Mouse (Mus musculus) frontal cortex, adult 2 months (tissue): ENCODE measurements around the gene Tarsl2. TPM values are rescaled to one million over a fixed set of nuclear protein-coding genes. Genes with fewer than 3 reads are reported as not detected.

ENCODE experiments used
- DNase-seq, 2 experiments: peaks; one replicate each; pipeline ENCODE4 v3.0.0; 2022; ENCODE audit warnings: low spot score in 1 of 2; ENCODE audit errors: extremely low spot score in 1 of 2
- polyA plus RNA-seq: library from polyadenylated mRNA; depleted of rRNA; stranded (reverse); fragments of >200 nt; gene quantifications from 2 replicates; pipeline ENCODE4 v1.2.3, GENCODE M21; 2012; rRNA removed

Tarsl2 gene
- 17.5 and 18.8 TPM in 2 replicates for polyA plus RNA-seq

DNA sequence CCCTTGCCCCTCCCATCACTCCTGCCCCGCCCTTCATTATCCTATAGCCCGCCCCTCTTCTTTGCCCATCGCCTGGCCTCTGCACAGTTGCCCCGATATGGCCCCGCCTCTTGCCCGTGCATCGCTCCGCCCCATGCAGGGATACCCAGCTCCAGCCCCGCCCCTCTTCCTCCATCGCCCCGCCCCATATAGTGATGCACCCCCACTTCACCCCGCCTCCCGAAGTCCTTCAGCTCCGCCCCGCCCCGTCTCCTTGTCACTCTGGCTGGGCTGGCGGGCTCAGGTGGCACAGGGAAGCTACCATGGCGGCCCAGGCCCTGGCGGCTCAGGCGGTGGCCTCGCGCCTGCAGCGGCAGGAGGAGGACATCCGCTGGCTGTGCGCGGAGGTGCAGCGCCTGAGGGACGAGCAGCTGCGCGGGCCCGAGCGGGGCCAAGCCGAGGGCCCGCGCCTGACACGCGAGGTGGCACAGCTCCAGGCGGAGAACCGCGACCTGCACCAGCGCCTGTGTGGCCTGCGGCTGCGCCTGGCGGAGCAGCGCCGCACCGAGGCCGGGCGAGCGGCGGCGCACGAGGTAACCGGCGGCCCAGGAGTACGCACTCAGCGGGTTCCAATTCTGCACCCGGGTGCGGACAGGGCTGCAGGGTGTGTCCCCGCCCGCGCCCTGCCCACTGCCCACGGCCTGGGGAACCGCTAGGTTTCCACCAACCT is at the start of gene Tarsl2:
Gene Tarsl2, plus strand, starts transcription at position 256 of the 709 bp plus-strand sequence.
- peak; percentile 92 to 96 for DNase-seq

DNA sequence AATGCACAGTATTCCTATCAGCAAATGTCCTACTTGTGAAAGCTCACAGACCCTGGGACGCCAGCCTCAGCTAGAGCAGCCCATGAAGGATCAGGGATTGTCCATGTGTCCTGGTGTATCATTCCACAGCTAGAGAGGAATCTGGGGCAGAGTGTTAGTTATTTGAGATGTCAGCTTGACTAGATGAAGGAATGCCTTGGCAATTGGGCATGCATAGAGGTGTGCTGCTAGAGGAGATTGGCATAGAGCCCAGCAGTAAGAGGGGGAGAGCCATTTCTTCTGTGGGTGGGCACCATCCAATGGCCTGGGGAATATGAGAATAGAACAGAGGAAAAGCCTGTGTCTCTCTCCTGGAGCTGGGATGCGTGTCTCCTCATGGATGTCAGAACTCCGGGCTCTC is 38.6 kb upstream of the Tarsl2 start:
- DNase-seq = peak in 1 of 2 experiments; percentile 23

DNA sequence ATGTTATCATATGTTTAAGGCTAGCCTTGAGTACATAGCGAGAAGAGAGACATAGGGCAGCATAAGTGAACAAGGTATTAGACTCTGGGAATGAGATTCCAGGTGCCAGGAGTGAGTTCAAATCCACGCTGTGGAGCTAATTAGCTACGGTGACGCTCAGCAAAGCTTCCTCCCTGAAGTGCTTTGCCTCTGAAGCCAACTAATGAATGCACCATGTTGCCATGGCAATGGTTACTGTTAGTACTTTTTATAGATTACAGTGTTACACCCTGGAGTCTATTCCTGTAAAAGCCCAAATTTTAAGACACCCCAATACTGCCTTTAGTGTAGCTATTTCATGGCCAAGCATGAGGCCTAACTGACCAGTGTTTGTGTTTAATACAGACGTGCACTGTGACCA is 37.7 kb upstream of the Tarsl2 start:
- peak; percentile 29 to 44 for DNase-seq

DNA sequence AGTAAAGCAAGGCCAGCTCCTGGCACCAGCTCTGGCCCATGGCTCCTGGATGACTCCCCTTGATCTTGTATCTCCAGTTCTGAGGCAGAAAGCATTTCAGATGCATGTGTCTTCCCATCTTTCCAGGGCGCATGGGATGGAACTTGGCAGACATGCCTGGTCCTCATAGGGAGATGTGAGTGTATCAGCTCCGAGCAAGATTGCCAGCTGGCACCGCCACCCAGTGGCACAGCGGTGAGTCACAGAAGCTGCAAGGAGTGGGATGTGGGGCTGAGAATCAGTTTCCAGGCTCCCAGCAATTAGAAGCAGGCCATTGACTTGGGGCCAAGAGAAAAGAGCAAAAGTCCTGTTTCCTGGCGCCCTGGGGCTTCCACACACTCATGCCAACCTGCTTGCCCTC is 34.5 kb upstream of the Tarsl2 start:
- peak; percentile 63 to 87 for DNase-seq

DNA sequence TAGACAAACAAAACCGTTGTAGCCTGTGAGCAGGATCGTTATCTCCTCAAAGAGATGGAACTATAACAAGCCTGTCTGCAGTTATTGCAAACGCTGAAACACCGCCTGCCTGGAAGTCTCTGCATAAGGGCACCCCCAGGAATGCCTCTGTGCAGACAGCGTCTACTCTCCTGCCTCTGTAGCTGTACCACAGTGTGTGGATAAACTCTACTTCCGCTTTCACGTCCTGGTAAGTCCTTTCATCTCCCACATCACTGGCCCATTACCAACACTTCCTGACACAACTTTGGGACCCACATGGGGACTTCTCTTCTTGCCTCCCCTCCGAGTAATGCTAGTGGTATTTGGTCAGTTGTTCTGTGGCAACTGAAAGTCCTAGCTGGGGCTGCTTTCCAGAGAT is 34.0 kb upstream of the Tarsl2 start:
- DNase-seq = no peak

DNA sequence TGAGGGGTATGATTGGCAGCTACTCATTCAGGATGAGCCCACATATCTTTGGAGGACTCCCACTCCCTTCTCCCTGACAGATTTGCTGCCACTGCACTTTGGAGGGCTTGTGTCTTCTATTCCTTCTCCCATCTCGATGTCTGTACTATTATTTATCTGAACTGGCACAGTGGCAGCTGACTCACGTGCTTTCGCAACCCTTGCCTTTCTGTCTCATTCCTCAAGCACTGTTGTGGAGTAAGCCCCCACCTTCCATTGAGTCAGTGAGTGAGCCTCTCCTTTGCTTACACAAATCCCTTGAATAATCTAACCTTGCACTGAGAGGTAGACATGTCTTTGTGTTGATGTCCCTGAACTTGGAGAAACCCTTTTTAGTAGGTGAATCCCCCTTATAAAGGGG is 33.4 kb upstream of the Tarsl2 start:
- DNase-seq = no peak

DNA sequence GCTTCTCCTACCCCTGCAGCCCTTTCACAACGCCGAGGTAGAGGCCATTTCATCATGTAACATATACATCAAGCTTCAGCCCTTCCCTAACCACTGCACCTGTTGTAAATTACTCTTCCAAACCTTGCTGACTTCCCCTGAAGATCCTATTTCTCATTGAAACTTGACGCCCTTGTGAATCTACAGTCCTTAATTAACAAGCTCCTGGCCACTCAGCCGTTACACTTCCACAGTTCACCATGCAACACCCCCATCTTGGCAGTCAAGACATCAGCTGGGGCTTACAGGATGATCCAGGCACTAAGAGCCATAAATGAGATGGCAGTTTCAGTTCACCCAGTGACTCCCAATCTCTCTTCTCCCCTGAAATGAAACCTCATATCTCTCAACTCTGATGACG is 31.0 kb upstream of the Tarsl2 start:
- DNase-seq = no peak

DNA sequence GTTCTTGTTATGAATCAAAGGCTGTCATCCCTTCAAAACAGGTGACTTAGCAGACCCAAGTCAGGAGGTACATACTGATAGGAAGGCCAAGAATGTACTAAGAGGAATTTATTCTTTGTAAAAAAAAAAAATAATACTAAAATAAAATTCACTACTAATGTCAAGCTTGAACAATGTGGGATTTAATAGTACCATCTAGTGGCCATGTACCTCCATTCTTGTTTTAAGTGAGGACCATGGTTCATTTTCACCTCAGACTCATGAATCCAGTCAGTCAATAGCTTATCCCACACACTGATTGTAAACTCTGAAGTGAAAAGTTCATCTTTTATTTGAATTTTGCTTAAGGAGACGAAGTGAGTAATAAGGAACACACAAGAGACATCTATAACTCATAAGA is 25.9 kb upstream of the Tarsl2 start:
- no peak for DNase-seq

DNA sequence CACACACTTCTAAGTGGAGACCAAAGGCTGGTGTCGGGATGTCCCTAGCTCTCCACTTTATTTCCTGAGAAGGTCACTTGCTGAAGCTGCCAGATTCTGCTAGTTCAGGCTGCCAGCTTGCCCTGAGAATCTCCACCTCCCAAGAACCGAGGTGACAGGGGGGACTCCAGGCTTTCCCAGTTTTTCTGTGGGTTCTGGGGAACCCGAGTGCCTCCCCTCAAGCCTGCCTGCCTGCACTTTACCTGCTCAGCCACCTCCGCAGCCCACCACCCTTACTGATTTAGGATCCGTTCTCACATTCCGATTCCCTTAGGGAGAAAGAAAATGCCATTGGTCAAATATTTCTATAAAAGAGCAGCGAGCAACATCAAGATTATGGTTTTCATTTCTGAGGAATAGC is 24.0 kb upstream of the Tarsl2 start:
- no peak for DNase-seq

DNA sequence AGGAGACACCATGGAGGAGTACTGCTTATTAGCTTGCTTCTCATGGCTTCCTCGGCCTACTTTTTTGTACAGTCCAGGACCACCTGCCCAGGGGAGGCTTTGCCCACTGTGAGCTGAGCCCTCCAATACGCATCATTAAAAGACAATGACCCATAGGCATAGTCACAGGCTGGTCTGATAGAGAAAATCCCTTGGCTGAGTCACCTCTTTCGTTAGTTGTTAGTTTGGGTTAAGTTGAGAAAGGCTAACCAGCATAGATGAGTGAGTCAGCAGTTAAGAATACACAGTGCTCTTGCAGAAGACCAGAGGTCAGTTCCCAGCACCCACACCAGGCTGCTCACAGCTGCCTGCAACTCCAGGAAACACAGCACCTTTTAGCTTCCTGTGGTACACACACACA is 21.4 kb upstream of the Tarsl2 start:
- no peak for DNase-seq

DNA sequence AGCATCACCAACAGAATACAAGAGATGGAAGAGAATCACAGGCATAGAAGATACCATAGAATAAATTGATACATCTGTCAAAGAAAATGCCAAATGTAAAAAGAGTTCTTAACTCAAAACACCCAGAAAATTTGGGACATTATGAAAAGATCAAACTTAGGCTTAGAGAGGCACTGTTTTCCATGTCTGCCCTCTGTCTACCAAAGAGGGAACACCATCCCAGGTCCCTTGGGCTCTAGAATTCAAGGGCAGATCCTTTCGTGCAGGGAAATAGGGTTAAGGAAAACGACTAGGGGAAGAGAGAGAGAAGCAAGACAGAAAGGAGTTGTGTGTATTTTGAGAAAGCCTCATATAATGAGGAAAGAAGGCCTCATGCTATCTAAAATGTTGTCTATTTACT is 19.2 kb upstream of the Tarsl2 start:
- no peak for DNase-seq

DNA sequence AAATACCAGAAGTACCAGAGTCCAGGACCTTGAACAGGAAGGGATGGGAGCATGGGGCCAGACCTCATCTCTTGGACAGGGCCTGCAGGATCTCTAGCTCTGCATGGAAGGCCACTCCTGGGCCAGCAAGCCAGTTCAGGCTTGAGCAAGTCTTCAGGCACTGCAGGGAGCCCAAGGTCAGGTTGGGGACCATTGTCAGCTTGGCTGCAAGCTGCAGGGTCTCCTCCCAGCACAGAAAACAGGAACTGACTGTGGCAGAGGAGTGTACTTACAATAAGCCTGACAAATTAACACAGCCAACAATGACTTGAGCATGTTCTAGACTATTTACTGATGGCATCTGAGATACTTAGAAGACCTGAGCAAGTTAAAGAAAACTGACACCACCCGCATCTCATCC is 14.9 kb upstream of the Tarsl2 start:
- no peak for DNase-seq

DNA sequence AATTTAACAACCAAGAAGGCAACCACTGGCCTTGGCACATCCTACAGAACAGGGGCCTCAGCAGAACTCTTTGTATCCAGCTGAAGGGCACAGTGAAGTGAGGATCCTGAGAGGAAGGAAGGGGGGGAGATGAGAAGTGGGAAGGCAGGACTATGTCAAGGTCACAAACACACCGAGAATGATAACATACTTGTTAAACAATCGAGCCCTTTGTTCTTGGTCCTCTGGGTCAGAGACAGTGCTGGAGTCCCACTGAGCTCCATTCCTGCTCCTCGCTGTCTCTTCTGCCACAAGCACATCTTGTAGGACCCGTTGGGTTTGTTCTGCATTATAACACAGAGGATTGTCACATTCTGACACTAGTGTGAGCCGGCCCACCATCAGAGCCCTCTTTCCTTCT is 14.0 kb upstream of the Tarsl2 start:
- no peak for DNase-seq

DNA sequence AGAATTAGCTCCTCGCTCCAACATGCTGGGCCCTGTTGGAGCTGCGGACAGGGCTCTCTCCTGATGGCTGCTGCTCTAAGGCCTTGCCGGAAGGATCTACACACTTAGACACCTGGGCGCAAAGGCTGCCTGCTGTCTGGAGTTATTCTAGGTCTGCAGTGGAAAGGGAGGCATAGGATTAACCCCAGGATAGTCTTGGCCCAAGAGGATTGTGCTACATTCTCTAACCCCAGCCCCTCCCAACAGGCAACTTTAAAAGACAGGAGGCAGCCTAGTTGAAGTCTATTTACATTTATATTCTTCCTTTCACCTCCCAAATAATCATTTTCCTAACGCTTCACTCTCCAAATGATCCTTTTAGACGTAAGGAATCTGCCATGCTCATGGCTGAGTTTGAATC is 8.9 kb upstream of the Tarsl2 start:
- DNase-seq = no peak

DNA sequence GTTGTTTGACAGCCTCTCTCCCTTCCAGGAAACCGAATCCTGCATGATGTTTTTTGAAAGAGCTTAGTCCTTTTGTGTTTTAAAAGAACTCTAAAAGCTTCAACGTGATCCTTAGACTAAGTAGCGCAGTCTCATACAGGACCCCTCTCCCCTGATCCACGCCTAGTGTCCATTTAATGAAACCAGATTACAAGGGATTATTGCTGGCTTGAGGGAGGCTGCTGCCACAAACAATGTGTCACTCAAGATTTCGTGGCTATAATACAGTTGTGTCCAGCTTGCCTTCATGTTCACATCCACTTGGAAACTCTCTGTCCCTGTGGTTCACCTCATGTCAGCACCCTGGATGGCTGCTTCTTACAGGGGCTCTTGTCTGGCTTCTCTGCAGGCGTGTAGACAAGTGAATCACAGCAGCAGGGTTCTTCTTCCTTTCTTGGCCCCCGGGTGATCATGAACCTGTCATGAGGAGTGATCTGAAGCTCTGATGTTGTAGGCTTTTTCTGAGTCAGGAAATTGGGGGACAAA is 8.3 kb upstream of the Tarsl2 start:
- no peak for DNase-seq

DNA sequence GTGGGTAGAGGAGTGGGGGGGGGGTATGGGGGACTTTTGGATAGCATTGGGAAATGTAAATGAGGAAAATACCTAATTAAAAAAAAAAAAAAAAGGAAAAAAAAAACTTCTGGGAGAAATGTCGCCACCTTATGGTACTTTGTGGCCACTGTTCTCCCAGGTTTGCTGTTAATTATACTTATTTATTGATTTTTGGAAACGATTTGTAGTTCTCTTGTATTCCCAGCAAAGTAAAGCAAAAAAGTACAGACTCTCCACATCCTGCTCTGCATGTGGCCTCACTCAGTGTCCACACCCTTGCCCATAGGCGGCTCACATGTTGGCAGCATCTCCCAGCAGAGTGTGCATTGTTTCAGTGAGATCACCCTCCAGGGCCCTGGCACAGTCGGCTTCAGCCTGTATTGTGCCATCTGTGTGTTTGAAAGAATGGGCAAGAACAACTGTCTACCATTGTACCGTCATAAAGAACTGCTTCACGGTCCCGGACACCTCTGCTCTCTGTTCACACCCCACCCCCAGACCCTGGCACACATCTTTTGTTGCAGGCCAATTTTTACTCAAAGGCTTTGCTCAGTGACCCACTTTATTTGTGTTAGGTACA is 6.4 kb upstream of the Tarsl2 start:
- DNase-seq = peak in 1 of 2 experiments; percentile 19

DNA sequence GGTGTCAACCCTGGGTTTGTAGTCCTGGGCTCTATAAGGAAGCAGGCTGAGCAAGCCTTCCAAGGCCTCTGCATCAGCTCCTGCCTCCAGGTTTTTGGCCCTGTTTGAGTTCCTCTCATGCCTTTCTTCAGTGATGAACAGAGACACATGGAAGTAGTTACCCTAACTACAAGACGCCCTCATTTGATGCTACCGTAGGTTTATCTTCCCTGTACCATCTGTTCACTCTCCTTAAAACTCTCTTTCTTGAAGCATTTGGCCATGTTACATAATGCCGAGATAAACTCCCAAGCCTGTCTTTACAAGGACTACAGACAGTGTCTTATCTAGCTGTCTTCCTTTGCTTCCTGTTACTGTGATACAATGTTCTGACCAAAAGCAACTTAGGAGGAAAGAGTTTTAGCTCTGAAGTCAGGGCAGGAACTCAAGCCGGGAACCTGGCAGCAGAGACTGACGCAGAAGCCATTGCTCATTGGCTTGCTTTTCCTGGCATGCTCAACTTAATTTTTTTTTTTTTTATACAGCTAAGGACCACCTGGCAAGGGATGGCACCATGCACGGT is 4.8 kb upstream of the Tarsl2 start:
- DNase-seq = peak in 1 of 2 experiments; percentile 60

DNA sequence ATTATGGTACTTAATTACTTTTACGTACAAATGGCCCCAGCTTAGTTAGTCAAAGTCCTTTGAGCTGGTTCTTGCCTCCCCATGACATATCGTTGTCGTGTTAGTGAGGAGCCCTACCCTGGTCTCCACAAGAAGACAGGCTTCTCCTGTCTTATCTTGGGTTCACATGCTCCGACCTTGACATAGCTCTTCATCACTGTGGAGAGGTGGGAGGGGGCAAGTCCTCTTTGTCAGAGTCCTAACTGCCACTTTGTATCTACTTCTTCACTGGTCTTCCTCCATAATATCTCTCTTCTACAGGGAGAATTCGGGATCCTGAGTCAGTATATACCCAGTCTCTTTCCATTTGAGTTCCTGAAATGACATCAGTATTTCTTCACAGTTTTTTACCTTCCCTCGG is 4.0 kb upstream of the Tarsl2 start:
- DNase-seq = no peak

DNA sequence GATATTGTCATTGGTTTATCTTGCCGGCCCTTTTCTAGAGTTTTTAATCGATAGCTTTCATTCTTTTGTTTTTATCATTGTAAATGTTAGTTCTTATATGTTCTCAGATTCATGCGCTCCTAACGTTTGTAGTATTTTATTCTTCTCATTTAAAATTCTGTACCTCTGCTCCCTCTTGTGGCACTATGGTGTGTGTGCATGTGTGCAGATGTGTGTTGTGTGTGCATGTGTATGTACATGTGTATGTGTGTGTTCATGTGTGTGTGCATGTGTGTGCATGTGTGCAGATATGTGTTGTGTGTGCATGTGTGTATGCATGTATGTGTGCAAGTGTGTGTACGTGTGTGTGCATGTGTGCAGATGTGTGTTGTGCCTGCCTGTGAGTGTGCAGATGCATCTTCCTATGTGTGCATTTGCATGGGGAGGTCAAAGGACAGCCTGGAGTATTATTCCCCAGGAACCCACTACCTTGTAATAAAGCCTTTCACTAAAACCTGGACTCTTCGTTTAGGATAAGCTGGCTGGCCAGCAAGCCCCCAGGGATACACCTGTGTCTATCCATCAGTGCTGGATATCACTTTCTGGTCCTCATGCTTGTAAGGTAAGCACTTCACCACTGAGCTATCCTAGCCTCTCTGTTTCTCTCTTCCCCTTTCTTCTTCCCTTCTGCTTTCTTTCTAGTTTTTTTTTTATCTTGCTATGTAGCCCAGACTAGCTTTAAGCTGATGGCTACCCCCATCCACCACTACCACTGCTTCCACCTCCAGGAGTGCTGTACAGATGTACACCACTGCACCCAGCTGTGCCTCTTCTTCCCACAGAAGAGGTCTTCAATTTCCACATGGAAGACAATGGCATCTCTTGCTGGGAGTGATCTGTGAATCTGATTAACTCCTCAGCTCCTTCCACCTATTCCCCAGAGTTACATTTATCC is 2.1 kb upstream of the Tarsl2 start:
- peak in 1 of 2 experiments; percentile 44 for DNase-seq

DNA sequence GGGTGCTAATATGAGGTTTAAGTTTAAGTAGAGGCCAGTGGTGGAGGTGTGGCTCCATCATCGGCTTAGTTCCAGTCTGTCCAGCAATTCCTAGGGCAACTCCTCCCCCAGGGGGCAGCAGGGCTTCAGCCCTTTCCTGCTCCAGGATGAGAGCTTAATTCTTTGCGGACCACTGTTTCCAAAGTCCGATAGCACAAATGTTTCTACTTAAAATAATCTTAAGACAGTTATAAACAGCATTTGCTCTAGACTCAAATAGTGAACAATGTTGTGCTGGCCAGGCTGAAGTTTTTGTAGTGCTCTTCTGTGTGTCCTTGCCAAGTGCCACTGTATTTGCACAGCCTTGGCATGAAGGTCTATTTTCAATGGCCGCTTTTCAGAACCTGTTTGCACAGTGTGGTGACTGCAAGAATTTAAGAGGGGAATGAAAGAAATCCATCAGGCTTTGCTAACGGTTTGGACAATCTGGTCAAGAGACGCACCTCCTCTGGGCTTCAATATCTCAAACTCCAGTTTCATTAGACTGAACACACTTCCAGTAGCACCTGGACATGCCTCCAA is 757 bp upstream of the Tarsl2 start:
- no peak for DNase-seq

DNA sequence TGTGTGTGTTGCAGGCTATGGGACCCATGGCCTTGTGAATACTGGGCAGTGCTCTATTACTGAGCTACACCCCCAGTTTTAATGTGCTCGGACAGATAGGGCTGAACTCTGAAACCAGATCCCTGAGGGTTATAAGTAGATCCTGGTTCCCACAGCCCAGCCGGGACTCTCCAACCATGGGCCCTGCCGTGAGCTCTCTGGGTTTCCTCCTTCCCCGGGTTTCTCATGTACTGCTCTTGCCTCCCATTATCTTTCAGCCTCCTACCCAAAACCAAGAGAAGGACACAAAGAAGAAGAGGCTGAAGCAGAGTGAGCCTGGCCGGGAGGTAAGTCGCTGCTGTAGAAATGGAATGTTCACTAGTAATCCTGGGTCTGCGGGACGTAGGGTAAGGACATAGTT is 1.3 kb downstream of the Tarsl2 start:
- DNase-seq = no peak
